Comparison of ENCODE assay signal across 7 mouse cellular contexts in genomic region chr19:40345684-40346083, GRCm38 (mm10).
DNase-seq lines count a peak whose midpoint lies in the region; ATAC-seq and TF ChIP-seq lines count a peak whose summit lies in the region.

No protein-coding gene starts in this region.

- H3K9me3 ChIP-seq in intestine, postnatal 0 days (ENCODE audit: control insufficient read depth) = no peaks in the 10 kb centered on the region
- H3K9me3 ChIP-seq in lung, embryonic 16.5 days (ENCODE audit: control insufficient read depth, low read length) = no peaks in the 10 kb centered on the region

- H3K27me3 ChIP-seq in intestine, postnatal 0 days (replicated peaks; ENCODE audit: control insufficient read depth, insufficient read depth, low read length) = no peaks in the 10 kb centered on the region
- H3K27me3 ChIP-seq in lung, embryonic 16.5 days (ENCODE audit: control insufficient read depth, insufficient read depth, low read depth, low read length) = no peaks in the 10 kb centered on the region

- H3K4me2 ChIP-seq in intestine, postnatal 0 days (replicated peaks; ENCODE audit: low read depth) = no peak overlapping the region
- H3K4me2 ChIP-seq in lung, embryonic 16.5 days (ENCODE audit: low read depth, low read length) = no peak overlapping the region

- H3K27ac ChIP-seq in intestine, postnatal 0 days (ENCODE audit: low read depth, low read length) = peak overlapping the region; percentile 17; the same call in 1 of the 2 replicates
- 0 out of 2 replicates have a peak overlapping the region, but pooled peaks have one; percentile 53 for H3K27ac ChIP-seq in lung, embryonic 16.5 days (ENCODE audit: low read length)

- H3K9ac ChIP-seq in intestine, postnatal 0 days (ENCODE audit: low read depth, low read length) = no peak overlapping the region
- H3K9ac ChIP-seq in lung, embryonic 16.5 days (ENCODE audit: low read length) = no peak overlapping the region

- H3K4me3 ChIP-seq in intestine, postnatal 0 days (ENCODE audit: low read depth, low read length) = no peak overlapping the region
- no peak overlapping the region for H3K4me3 ChIP-seq in lung, embryonic 16.5 days (ENCODE audit: low read length)

- peak; percentile 90 for ATAC-seq in activated CD4-positive, CD25-positive, alpha-beta regulatory T cell, adult 4 months
- peak; percentile 55 for ATAC-seq in intestine, postnatal 0 days
- ATAC-seq in lung, embryonic 16.5 days (ENCODE audit: low read depth) = no peak

- 0 out of 2 replicates have a peak, but pooled peaks cover 12% of the 10 kb centered on the region for H3K4me1 ChIP-seq in intestine, postnatal 0 days (replicated peaks; ENCODE audit: control insufficient read depth, insufficient read depth, low read length)
- peaks cover 10% of the 10 kb centered on the region for H3K4me1 ChIP-seq in lung, embryonic 16.5 days (replicated peaks; ENCODE audit: control insufficient read depth, insufficient read depth, low read length)

- 22% methylated on average over 5 of the region's 5 CpGs for WGBS in intestine, postnatal 0 days
- 22% methylated on average over 5 of the region's 5 CpGs for WGBS in lung, embryonic 16.5 days

- H3K36me3 ChIP-seq in intestine, postnatal 0 days (ENCODE audit: control insufficient read depth, insufficient read depth) = peaks cover 14% of the 10 kb centered on the region
- H3K36me3 ChIP-seq in lung, embryonic 16.5 days (ENCODE audit: control insufficient read depth, insufficient read depth, low read length) = no peaks in the 10 kb centered on the region

- peak; percentile 70 for DNase-seq in right cerebral cortex, adult 18-20 months
- no peak for DNase-seq in right cerebral cortex, postnatal 25 days
- DNase-seq in embryo, embryonic 11.5 days (ENCODE audit: low read depth, low spot score) = peak; percentile 51
- peak; percentile 52 to 82 for DNase-seq in spleen, postnatal 4 days (ENCODE audit: low spot score in 2 of 2)

- peak; percentile 92 for TF ChIP-seq CTCF in intestine, postnatal 0 days (IDR thresholded peaks at IDR 0.05; ENCODE audit: low read depth)
